Mouse (Mus musculus): ENCODE measurements around the gene Dnaaf5. TPM values are rescaled to one million over a fixed set of nuclear protein-coding genes. Genes with fewer than 3 reads are reported as not detected.

The Dnaaf5 gene
- polyA plus RNA-seq, 1 experiment = 24.5 TPM

DNA sequence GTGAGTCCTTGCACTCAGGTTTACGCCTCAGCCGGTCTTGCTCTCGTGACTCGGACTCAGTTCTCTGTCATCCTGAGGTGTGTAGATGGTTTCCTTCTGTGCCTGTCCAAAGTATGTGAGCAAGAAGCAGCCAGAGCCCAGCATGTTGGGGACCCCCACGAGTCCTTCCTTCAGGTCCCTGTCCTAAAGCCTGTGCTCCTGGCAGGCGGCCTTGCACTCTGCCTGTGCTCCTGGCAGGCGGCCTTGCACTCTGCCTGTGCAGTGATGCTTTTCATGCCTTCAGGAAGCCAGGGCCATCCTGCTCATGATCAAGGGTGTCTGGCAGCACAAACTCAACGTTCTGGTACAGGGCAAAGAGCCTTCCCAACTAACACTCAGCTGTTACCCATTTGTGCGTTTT, 33.6 kb downstream of the Dnaaf5 start:
- DNase-seq = no peak
- WGBS = 93% methylated on average over 9 of the region's 9 CpGs
- TF ChIP-seq CTCF (IDR thresholded peaks at IDR 0.05; ENCODE audit: insufficient read depth, low read length) (no peak), POLR2A (IDR thresholded peaks at IDR 0.05; ENCODE audit: borderline replicate concordance, extremely low read depth, low read depth, low read length) (no peak)
- Histone ChIP-seq H3K4me1 (ENCODE audit: control insufficient read depth, insufficient read depth, low read length) (no peaks in the 10 kb centered on the region), H3K4me3 (replicated peaks; ENCODE audit: extremely low read depth, low read depth, low read length) (no peak overlapping the region)

DNA sequence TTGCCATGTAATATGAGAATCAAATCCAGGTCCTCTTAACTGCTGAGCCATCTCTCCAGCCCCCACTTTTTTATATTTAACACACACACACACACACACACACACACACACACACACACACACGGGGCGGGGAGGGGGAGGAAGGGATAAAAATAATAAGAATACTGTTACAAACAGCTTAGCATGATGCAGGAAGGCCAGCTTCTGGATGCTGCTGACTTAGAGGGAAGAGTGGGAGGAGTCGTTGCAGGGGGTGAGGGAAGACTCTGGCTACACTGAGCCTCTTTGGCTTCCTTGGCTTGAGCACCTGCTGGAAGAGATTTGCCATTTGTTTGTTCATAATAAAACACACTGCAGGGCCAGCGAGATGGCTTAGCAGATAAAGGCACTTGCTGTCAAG, 34.9 kb downstream of the Dnaaf5 start:
- 81% methylated on average over 4 of the region's 4 CpGs for WGBS
- Histone ChIP-seq H3K4me1 (ENCODE audit: control insufficient read depth, insufficient read depth, low read length) (no peaks in the 10 kb centered on the region), H3K4me3 (replicated peaks; ENCODE audit: extremely low read depth, low read depth, low read length) (no peak overlapping the region)
- TF ChIP-seq CTCF (IDR thresholded peaks at IDR 0.05; ENCODE audit: insufficient read depth, low read length) = no peak
- TF ChIP-seq POLR2A (IDR thresholded peaks at IDR 0.05; ENCODE audit: borderline replicate concordance, extremely low read depth, low read depth, low read length) = no peak
- no peak for DNase-seq

DNA sequence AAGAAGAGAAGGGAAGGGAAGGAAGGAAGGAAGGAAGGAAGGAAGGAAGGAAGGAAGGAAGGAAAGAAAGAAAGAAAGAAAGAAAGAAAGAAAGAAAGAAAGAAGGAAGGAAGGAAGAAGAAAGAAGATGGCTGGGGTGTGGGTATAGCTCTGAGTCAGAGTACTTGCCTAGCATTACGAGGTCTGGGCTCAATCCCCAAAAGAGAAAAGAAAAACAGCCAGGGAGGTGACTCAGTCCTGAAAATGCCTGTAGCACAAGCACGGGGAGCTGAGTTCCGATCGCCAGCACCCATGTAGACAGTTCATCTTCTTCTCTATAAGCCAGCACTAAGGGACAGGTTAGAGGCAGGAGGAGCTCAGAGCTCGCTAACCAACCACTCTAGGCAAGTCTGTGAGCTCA, 39.7 kb downstream of the Dnaaf5 start:
- DNase-seq = no peak
- no peak overlapping the region for H3K4me3 ChIP-seq (replicated peaks; ENCODE audit: extremely low read depth, low read depth, low read length)
- TF ChIP-seq POLR2A (IDR thresholded peaks at IDR 0.05; ENCODE audit: borderline replicate concordance, extremely low read depth, low read depth, low read length) = no peak
- TF ChIP-seq CTCF (IDR thresholded peaks at IDR 0.05; ENCODE audit: insufficient read depth, low read length) = no peak
- 87% methylated on average over 5 of the region's 5 CpGs for WGBS
- H3K4me1 ChIP-seq (ENCODE audit: control insufficient read depth, insufficient read depth, low read length) = no peaks in the 10 kb centered on the region

DNA sequence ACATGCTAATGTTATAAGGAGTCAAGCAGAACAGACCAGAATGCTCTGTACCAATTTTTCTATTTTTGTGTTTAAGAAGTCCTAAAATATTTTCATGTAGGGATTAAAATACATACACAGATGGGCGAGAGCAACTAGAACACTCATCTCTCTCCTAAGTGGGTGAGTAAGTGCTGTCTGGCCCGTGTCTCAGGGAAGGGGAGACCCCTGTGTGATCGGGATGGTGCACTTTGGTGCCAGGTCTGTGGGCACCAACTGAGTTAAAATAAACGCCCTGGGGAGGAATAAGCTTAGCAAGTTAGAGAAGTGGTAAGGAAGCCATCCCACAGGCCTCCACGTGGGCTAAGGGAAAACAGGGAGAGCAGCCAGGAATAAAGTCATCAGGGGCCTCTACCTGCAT, 40.9 kb downstream of the Dnaaf5 start:
- Histone ChIP-seq H3K4me3 (replicated peaks; ENCODE audit: extremely low read depth, low read depth, low read length) (no peak overlapping the region), H3K4me1 (ENCODE audit: control insufficient read depth, insufficient read depth, low read length) (no peaks in the 10 kb centered on the region)
- DNase-seq = no peak
- WGBS = 65% methylated on average over 5 of the region's 5 CpGs
- TF ChIP-seq CTCF (IDR thresholded peaks at IDR 0.05; ENCODE audit: insufficient read depth, low read length) (no peak), POLR2A (IDR thresholded peaks at IDR 0.05; ENCODE audit: borderline replicate concordance, extremely low read depth, low read depth, low read length) (no peak)

DNA sequence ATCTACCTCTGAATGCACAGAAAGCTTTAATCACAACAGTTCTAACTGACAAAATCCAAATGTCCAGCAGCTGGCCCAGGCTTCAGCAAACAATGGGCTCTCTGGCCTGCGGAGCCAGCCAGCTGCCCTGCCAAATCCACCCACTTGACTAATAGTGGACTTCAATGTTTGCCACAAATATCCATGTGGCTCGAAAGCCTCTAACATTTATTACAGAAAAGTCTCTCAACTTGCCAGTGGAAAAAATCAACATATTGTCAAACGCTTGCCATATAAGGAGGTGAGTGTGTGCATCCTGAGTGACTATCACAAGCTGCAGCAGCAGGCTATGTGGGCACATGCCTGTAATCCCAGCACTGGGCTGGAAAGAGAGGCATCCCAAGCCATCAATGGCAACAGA, 48.8 kb downstream of the Dnaaf5 start:
- Histone ChIP-seq H3K4me3 (replicated peaks; ENCODE audit: extremely low read depth, low read depth, low read length) (no peak overlapping the region), H3K4me1 (ENCODE audit: control insufficient read depth, insufficient read depth, low read length) (peaks cover 15% of the 10 kb centered on the region)
- no peak for DNase-seq
- WGBS = 41% methylated on average over 3 of the region's 3 CpGs
- no peak for TF ChIP-seq CTCF (IDR thresholded peaks at IDR 0.05; ENCODE audit: insufficient read depth, low read length)
- TF ChIP-seq POLR2A (IDR thresholded peaks at IDR 0.05; ENCODE audit: borderline replicate concordance, extremely low read depth, low read depth, low read length) = no peak

DNA sequence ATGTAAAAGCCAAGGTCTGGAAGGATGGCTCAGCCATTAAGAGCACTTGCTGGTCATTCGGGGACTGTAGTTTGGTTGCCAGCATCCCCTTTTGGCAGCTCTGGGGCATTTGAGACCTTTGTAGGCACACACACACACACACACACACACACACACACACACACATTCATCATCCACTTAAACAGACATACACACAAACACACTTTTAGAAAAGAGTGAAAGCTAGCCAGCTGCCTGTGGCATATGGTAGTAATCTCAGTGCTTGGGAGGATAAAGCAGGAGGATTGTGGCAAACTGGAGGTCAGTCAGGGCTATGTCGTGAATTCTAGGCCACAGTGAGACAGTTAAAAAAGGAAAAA, 49.6 kb downstream of the Dnaaf5 start:
- WGBS = 22% methylated on average over 2 of the region's 2 CpGs
- TF ChIP-seq CTCF (IDR thresholded peaks at IDR 0.05; ENCODE audit: insufficient read depth, low read length) (no peak), POLR2A (IDR thresholded peaks at IDR 0.05; ENCODE audit: borderline replicate concordance, extremely low read depth, low read depth, low read length) (no peak)
- H3K4me1 ChIP-seq (ENCODE audit: control insufficient read depth, insufficient read depth, low read length) = peaks cover 15% of the 10 kb centered on the region
- DNase-seq = no peak
- peak overlapping the region; percentile 65 for H3K4me3 ChIP-seq (replicated peaks; ENCODE audit: extremely low read depth, low read depth, low read length)

DNA sequence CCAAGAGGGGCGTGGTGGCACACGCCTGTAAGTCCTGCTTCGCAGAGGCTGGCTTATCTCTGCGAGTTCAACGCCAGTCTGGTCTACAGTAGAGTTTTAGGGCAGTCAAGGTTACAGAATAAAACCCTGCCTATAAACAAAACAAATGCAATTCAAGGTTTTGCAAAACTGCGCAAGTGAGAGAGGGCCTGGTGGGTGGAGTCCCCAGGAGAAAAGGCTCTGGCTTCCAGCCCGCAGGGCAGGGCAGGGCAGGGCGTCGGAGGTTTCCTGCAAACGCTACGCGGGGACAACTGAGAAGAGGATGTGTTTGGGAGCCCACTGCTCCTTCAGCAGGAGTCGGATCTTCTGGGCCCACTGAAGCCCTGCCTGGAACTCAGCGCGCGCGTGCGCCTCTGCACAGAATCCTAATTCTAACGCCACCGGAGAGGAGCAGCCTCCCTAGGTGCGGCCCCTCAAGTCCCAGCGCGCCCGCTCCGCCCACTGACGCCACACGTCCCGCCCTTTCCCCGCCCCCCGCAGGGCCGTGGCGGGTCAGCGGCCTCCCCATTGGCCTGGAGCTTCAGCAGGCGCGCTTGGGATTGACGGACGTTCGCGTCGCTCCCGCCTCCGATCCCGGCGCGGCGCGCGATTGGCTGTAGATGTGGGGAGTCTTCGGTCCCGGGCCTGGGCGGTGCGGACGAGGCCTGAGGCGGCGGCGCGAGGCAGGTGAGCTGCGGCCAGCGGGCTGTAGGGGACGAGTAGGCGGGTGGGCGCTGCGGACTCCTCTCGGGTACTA, 50.2 kb downstream of the Dnaaf5 start, which contains the start of gene Sun1:
Sun1 (plus strand) TSS at position 643 of the 775 bp plus-strand sequence.
- H3K4me3 ChIP-seq (replicated peaks; ENCODE audit: extremely low read depth, low read depth, low read length) = peak within 1 kb of the TSS; percentile 65
- peak; percentile 99 for DNase-seq
- H3K4me1 ChIP-seq (ENCODE audit: control insufficient read depth, insufficient read depth, low read length) = peaks cover 15% of the 10 kb centered on the region
- WGBS = under 1% methylated on average over 63 of the region's 64 CpGs
- TF ChIP-seq CTCF (IDR thresholded peaks at IDR 0.05; ENCODE audit: insufficient read depth, low read length) (no peak), POLR2A (IDR thresholded peaks at IDR 0.05; ENCODE audit: borderline replicate concordance, extremely low read depth, low read depth, low read length) (peak; percentile 94; the same call in 1 of the 2 replicates)

DNA sequence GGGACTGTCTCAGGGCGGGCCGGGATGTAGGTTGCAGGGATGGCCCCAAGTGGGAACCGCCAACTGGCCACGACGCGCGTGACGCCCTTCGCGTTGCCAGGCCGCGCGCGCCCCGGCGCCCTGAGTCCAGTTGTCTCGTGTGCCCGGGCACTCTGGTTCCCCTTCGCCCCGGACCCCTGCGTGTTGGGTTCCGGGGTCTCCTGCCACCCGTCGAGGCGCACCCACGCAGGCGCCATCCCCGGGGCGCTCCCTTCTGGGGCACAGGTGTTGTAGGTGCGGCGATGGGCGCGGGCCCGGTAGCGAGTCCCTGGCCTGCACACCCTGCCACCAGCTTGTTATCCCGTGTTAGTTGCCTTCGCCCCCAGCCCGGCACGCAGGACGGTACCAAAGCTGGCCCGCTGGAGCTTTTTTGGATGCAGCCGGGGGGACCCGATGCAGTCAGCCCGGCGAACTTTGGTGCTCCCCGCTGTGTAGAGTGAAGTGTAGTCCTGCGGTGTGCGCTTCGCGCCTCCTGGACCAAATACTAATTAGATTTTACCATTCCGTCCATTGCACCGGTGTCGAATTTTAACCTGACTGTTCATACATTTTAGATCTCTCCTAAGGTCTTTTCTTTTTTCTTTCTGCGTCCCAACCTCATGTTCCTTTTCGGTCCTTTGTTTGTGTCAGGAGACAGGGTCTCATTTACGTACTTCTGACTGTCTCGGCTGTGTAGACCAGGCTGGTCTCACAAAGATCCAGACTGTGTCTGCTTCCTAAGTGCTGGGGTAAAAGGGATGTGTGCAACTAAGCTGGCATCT, 50.9 kb downstream of the Dnaaf5 start:
- no peak for DNase-seq
- TF ChIP-seq POLR2A (IDR thresholded peaks at IDR 0.05; ENCODE audit: borderline replicate concordance, extremely low read depth, low read depth, low read length) = no peak
- peaks cover 18% of the 10 kb centered on the region for H3K4me1 ChIP-seq (ENCODE audit: control insufficient read depth, insufficient read depth, low read length)
- 2% methylated on average over 57 of the region's 57 CpGs for WGBS
- H3K4me3 ChIP-seq (replicated peaks; ENCODE audit: extremely low read depth, low read depth, low read length) = peak overlapping the region; percentile 64

DNA sequence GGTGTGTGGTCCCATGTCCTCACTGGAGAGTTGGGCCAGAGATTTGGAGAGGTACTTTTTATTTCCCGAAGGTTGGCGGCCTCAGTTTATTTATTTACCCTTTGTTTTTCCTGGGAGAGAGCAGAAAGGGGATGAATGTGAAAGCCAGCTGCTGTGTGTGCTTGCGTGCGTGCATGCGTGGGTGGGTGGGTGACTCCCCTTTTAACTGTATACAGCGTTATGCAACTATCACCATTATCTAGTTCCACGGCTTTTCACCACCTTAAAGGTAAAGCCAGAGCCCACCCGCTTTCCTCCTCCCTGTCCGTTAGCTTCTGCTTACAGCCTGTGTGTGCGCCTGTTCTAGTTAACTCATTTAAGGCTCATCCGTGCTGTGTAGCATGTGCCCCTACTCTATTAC, 52.1 kb downstream of the Dnaaf5 start:
- no peak overlapping the region for H3K4me3 ChIP-seq (replicated peaks; ENCODE audit: extremely low read depth, low read depth, low read length)
- DNase-seq = no peak
- peaks cover 14% of the 10 kb centered on the region for H3K4me1 ChIP-seq (ENCODE audit: control insufficient read depth, insufficient read depth, low read length)
- TF ChIP-seq POLR2A (IDR thresholded peaks at IDR 0.05; ENCODE audit: borderline replicate concordance, extremely low read depth, low read depth, low read length) (no peak), CTCF (IDR thresholded peaks at IDR 0.05; ENCODE audit: insufficient read depth, low read length) (no peak)
- WGBS = 71% methylated on average over 11 of the region's 11 CpGs
